Mouse (Mus musculus) frontal cortex, postnatal 10 days (tissue): ENCODE results near the gene Gm48552.

Source experiments
- DNase-seq, 2 experiments: peaks; one replicate each; pipeline ENCODE4 v3.0.0; 2022; ENCODE audit warnings: low spot score in 2 of 2, mixed read lengths in 1 of 2

Gene Gm48552

DNA sequence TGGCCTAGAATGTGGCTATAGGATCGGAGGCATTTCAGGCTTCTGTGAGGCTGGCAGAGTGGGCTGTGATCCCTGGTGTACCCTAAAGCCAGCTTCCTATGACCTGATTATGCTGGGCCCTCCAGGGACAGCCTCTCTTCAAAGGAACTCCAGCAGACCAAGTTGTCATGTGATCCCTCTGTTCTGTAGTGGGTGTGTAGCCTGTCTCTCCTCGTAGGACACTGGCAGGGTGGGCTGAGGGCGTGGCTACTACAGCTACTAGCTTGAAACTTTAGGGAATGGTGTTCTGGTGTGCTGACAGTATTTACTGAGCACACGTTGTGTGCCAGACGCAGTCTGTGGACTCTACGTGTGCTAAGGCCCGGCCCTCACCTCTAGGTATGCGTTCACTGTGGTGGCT is 28.1 kb upstream of the Gm48552 start:
- no peak for DNase-seq

- DNase-seq = no peak
These were observed 26.4 kb upstream of the Gm48552 start for GRCm38 (mm10) chr10:81362336-81362949.

GRCm38 (mm10) chr10:81363436-81364346 is 25.1 kb upstream of the Gm48552 start:
- no peak for DNase-seq

GRCm38 (mm10) chr10:81364666-81365065 is 24.1 kb upstream of the Gm48552 start:
- no peak for DNase-seq

DNA sequence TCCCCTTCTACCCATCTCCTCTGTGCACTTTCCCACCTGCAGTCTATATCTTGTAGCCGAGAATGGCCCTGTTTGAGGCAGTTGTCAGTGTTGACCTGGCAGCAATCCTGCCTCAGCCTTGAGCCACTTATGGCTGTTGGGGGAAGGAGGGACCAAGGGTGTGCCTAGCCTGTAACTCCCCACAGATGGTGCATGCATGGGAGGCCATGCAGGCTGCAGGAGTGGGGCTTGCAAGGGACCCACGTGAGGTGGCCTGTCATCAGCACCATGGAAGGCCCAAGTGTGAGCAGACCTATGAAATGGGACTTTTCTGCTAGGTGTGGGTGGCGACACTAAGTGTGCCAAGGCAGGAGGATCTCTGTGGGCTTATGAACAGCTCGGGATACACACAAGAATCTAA is 23.7 kb upstream of the Gm48552 start:
- DNase-seq = no peak

DNA sequence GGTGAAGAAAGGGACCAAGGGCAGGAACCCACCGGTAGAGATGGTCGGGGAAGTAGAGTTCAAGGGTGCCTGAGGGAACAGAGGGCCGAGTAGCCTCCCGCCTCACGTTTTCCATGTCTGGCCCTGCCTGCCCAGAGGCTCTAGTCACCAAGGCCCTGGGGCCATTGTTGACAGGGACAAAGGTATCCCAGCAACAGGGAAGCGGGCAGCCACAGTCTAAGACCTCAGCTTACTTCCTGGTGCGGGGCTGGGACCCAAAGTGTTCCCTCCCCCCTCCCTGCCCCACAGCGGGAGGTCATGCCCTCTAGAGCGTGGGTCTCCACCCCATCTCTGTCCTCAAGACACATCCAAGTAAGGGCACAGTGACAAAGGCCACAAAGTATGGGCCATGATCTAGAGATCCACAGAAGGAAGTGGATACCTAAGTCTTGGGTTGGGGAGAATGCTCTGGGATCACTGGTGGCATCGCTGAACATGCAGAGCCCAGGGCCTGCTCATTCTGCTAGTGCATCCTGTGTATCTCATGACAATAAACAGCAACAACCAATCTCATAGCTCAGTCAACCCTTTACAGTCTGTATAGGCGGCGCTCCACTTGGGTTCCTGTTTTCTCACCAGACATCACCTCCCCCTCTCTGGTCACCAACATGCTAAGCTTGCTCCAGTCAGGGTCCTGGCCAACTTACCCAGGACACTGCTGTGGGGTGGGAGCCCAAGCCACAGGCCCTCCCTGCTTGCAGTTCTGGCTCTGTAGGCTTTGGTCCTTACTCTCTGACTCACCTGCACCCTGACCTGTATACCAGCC is 22.9 kb upstream of the Gm48552 start, which contains the start of gene 4930404N11Rik:
Gene 4930404N11Rik (minus strand): TSS at position 145 of the 805 bp plus-strand sequence.
- no peak for DNase-seq

- DNase-seq = no peak
These were observed 22.2 kb upstream of the Gm48552 start for GRCm38 (mm10) chr10:81366477-81367206.

DNA sequence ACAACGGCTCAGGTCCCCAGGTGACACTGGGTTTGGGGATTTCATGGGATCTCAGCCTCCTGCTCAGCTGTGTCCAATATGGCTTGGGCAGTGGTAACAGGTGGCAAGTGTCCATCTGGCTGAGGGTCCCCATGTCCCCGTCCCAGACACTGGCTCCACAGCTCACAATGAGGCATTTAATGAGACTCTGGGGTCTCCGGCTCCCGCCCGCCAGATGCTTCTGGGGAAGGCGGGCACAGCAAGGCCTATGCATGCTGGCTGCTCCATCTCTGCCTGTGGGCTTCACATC is 21.7 kb upstream of the Gm48552 start:
- no peak for DNase-seq

DNA sequence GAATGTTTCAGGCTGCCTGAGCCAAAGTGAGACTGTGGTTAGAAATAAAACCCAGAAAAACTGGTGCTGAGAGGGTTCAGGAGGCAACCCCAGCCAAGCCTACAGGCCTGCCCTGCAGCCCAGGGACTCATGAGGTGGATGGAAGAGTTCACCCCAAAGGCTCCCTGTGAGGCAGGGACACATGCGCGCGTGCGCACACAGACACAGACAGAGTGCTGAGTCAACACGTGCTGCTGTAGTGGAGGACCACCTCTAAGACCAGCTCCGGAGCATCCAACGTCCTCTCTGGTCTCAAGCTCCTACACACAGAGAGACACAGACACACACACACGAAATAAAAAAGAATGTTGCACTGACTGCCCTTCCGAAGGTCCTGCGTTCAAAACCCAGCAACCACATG is 13.5 kb upstream of the Gm48552 start:
- no peak for DNase-seq

DNA sequence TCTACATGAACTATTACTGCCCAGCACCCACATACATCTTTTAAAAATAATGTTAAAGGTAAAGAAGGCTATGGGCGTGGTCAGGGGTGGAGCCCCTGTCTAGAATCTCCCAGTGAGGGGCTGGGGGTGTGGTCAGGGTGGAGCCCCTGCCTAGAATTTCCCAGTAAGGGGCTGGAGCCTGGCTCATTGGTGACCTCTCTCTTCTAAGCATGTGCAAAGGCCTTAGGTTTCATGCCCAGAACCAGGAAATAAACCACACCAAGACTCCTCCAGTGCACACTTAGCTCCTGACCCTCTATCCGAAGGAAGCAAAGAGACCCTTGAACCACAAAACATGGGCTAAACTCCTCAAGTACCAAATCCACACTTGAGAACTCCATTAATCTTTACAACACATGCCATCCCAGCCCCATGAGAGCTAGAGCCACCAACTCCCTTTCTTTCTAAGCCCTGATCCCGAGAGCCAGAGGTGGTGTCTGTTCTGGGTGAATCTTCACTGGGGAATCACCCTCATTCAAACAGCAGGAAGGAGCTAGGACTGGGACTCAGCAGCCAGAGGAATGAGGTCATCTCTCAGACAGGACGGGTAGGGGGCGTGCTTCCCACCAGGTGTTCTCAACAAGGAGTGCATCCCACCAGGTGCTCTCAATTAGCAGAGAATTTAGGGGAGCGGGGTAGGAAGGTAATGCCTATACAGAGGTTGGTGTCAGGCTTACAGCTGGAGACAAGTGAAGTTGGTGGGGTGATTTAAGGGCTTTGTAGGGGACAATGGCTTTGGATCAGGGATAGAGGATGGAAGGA is 12.0 kb upstream of the Gm48552 start:
- DNase-seq = no peak

- no peak for DNase-seq
These were observed 11.5 kb upstream of the Gm48552 start for GRCm38 (mm10) chr10:81377362-81377664.

DNA sequence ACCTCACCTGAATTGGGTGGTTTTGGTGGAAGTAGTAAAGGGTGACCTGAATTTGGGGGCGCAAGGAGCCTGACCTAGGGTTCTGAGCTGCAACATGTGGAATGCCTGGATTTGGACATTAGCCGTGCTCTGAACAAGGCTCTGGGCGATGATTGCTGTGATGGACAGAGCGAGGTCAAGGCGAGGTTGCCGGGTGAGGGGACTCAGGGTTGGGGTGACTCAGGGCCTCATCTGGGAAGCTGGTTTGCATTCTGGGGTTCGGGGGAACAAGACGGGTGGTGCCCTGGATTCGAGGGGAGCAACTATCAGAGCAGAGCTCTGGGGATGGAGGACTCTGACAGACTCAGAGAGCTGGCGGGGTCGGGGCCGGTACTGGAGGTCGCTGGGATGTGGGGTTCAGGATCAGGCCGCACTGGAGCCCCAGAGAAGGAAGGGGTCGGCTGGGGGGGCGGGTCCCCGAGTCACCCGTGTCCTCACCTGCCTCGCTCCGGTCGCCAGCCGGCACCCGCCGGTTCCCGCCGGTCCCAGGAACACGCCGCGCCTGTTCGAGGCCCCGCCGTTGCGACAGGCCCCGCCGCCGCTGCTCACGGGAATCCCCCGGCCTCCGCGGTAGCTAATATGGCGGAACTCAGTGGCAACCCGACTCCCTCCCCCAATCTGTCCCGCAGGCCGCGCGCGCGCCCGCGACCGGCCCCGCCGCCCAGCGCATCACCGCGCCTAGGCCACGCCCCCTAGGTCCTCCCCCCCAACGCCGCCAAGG is 10.8 kb upstream of the Gm48552 start, which contains the start of gene Fzr1:
Gene Fzr1 (minus strand): TSS at position 724 of the 760 bp plus-strand sequence.
- DNase-seq = no peak

DNA sequence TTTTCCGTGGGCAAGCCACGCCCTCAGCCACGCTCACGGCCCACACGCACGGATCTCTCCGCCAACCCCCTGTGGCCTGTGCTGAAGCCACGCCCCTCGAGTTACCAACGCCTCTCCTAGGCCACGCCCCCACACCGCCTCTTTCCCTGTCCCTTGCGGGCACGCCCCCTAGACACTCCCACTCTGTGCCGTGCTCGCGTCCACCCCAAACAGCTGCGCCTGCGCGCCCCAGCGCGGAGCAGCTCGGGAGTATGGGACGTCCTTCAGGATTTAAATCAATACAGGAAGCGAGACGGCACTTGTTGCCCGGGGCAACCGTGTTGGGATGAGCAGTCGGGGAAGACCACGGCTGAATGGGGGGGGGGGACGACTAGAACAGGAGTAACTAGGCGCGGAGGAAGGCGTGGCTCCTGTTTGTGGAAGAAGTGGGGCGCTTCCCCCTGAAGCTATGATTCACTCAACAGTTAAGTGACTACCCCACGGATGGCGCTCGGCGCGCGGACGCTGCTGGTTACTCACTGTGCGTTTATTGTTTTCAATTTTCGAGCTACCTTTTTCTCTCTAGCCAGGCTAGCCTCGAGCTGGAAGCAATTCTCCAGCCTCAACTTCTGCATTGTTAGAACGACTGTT is 10.1 kb upstream of the Gm48552 start:
- DNase-seq = peak; percentile 100

GRCm38 (mm10) chr10:81379183-81379553 is 9.6 kb upstream of the Gm48552 start:
- no peak for DNase-seq

- DNase-seq = no peak
These were observed 8.9 kb upstream of the Gm48552 start for GRCm38 (mm10) chr10:81379809-81380378.

DNA sequence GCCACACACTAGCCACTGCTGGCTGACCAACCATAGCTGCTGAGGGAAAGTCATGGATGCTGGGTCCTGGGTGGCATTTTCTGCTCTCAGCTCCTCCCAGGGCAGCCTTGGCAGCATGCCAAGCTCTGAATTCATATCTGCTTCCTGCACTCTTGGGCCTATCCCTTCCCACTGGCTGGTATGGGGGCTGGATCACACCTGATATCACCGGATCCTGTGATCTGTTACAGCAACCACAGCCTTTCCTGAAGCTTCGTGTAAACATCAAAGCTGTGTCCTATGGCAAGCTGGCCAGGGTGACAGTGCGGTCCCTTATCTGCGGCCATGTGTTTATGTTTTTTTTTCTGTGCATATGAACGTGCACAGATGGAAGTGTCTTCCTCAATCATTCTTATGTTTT is 6.8 kb upstream of the Gm48552 start:
- no peak for DNase-seq

GRCm38 (mm10) chr10:81383802-81384604 is 4.8 kb upstream of the Gm48552 start, which contains the start of the genes Dohh and Gm48551:
Gene Dohh (plus strand): TSS chr10:81384428.
Gene Gm48551 (plus strand): TSS chr10:81384466.
- DNase-seq = peak; percentile 97 to 98

GRCm38 (mm10) chr10:81384605-81384982 is 4.2 kb upstream of the Gm48552 start:
- DNase-seq = no peak
